Mouse (Mus musculus): ENCODE data around the gene Mrps23. TPM values are rescaled to one million over a fixed set of nuclear protein-coding genes. Genes with fewer than 3 reads are reported as not detected.

Mrps23 gene
- polyA plus RNA-seq, 1 experiment from 2014 or later, result 63.9 TPM

DNA sequence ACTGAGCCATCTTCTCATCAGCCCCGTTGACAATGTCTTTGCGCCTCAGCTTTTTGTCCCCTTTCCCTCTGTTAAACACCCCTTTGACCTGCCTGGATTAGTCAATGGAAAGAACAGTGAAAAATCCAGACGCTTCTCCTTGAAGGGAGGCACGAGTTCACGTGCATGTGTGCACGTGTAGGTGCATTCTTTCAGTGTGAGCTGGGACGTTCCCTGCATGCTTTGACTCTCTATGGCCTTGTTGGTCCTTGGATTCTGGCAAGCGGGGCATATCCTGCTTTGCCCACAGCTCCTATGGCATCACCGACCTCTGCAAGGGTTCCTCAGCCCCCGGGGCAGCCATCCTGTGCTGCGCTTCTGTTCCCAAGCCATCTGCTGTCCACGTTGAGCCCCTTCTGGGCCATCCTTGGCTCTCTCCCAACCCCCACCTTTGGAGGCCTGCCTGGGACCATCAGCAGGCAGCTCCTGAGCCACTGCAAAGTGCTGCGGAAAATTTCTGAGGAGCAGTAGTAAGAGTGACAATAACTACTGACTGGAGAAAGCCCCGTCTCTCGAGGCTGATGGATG is 32.2 kb upstream of the Mrps23 start:
- Histone ChIP-seq H3K36me3 (ENCODE audit: control insufficient read depth, insufficient read depth, low read length) (no peaks in the 10 kb centered on the region), H3K4me3 (ENCODE audit: low read length) (no peak overlapping the region), H3K27me3 (replicated peaks; ENCODE audit: control insufficient read depth, insufficient read depth, low read length) (0 out of 2 replicates have a peak, but pooled peaks cover 2% of the 10 kb centered on the region), H3K4me1 (ENCODE audit: control insufficient read depth, insufficient read depth, low read length) (peaks cover 28% of the 10 kb centered on the region), H3K27ac (ENCODE audit: low read length) (peak overlapping the region; percentile 74), H3K4me2 (ENCODE audit: low read depth, low read length) (no peak overlapping the region), H3K9me3 (ENCODE audit: control insufficient read depth, low read length) (no peaks in the 10 kb centered on the region), H3K9ac (ENCODE audit: low read depth, low read length) (peak overlapping the region; percentile 28; the same call in 1 of the 2 replicates)
- 58% methylated on average over 15 of the region's 15 CpGs for WGBS
- no peak for ATAC-seq

DNA sequence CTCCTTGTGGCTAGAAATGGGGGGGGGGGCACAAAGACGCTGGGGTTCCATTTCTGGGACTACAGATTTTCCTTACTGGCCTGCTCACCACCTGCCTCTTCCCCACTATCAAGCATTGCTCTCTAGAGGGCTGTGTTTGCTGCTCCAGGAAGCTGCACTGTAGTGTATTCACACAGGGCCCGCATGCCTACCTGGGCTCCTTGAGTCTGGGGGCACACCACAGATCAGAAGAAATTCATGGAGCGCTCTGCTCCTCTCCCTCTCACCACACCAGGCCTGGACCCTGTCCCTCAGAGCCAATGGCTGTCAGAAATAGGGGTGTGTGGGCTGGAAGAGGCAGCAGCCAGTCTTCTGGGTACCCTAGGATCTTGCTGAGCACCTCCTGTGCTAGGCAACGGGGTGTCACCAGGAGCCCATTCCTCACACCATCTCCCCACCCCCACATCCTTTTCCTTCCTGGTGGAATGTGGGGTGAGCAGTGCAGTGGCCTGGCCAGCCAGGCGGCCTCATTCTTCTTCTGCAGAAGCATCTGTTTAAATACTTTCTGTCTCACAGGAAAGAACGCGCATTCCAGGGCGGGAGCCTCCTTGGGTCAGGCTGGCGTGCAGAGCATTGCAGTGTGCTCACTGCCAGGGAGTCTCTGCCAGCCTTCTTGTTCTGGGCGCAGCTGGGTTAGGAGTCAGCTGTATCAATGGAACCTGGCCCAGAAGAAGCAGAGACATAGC is 31.4 kb upstream of the Mrps23 start:
- H3K36me3 ChIP-seq (ENCODE audit: control insufficient read depth, insufficient read depth, low read length), result no peaks in the 10 kb centered on the region
- peak; percentile 78 for ATAC-seq

DNA sequence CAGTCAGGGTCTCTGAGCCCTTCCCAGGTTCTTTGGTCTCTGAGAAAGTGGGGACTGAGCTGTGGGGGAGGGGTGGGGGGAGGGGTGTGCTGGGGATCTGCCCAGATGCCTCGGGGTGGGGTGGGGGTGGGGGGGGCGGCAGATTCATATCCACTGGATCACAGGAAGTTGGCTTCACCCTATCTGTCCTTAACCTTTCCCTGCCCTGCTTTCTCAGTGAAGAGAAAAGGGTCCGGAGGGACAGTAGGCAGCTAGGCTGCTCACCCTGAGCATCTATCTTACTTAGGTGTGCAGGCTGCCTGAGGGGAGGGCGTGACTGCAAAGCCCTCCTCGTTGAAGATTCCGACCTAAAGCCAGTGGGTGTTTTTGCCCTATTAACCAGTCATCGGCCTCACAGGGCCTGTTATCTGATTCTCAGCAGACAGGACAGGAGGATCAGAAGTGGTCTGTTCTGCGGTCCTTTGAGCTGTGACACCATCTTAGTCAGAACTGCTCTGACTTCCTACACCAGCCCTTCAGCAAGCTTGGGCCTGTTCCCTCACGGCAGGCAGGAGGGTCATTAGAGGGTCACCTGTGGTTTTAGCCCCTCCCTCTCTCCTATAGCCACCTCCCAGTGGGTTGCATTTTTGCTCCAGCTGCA is 30.7 kb upstream of the Mrps23 start:
- no peak overlapping the region for H3K4me2 ChIP-seq (ENCODE audit: low read depth, low read length)
- peak; percentile 37 for ATAC-seq
- 19% methylated on average over 8 of the region's 9 CpGs for WGBS

More for the DNA sequence above, 31.4 kb upstream of the Mrps23 start:
- Histone ChIP-seq H3K9me3 (ENCODE audit: control insufficient read depth, low read length) (no peaks in the 10 kb centered on the region), H3K4me3 (ENCODE audit: low read length) (no peak overlapping the region), H3K27me3 (replicated peaks; ENCODE audit: control insufficient read depth, insufficient read depth, low read length) (0 out of 2 replicates have a peak, but pooled peaks cover 2% of the 10 kb centered on the region), H3K4me1 (ENCODE audit: control insufficient read depth, insufficient read depth, low read length) (peaks cover 28% of the 10 kb centered on the region), H3K27ac (ENCODE audit: low read length) (peak overlapping the region; percentile 74), H3K9ac (ENCODE audit: low read depth, low read length) (peak overlapping the region; percentile 9; the same call in 1 of the 2 replicates), H3K4me2 (ENCODE audit: low read depth, low read length) (peak overlapping the region; percentile 5; the same call in 1 of the 2 replicates)
- WGBS, result 31% methylated on average over 10 of the region's 10 CpGs

DNA sequence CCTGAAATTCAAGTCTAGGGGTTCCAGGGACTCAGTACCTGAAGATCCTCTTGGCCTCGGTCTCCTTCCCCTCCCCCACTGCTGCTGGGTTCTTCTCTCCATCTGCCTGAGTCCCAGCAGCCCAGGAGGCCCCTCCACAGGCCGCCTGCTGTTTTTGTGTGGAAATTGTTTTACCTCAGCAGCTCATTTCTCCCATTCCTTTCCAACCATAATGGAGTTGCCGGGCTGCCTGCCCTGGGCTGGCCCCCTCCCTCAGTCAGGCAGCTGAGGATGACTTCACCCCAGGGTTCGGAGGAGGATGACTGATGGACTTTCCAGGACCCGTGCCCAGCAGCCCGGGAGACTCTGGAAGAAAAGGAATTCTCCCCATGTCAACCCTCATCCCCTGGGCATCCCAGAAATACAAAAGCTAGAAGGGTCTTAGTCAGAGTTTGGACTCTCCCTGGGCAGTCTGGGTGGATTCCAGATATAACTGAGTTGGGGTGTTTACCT is 23.7 kb upstream of the Mrps23 start:
- 25% methylated on average over 6 of the region's 6 CpGs for WGBS
- H3K4me1 ChIP-seq (ENCODE audit: control insufficient read depth, insufficient read depth, low read length), result peaks cover 27% of the 10 kb centered on the region
- no peaks in the 10 kb centered on the region for H3K9me3 ChIP-seq (ENCODE audit: control insufficient read depth, low read length)
- peak; percentile 59 for ATAC-seq
- no peaks in the 10 kb centered on the region for H3K36me3 ChIP-seq (ENCODE audit: control insufficient read depth, insufficient read depth, low read length)
- H3K27me3 ChIP-seq (replicated peaks; ENCODE audit: control insufficient read depth, insufficient read depth, low read length), result no peaks in the 10 kb centered on the region
- H3K27ac ChIP-seq (ENCODE audit: low read length), result peak overlapping the region; percentile 91
- H3K4me2 ChIP-seq (ENCODE audit: low read depth, low read length), result 0 out of 2 replicates have a peak overlapping the region, but pooled peaks have one; percentile 1
- no peak overlapping the region for H3K4me3 ChIP-seq (ENCODE audit: low read length)
- H3K9ac ChIP-seq (ENCODE audit: low read depth, low read length), result peak overlapping the region; percentile 1

More for the DNA sequence above, 30.7 kb upstream of the Mrps23 start:
- H3K36me3 ChIP-seq (ENCODE audit: control insufficient read depth, insufficient read depth, low read length), result no peaks in the 10 kb centered on the region
- H3K4me1 ChIP-seq (ENCODE audit: control insufficient read depth, insufficient read depth, low read length), result peaks cover 28% of the 10 kb centered on the region
- 0 out of 2 replicates have a peak, but pooled peaks cover 2% of the 10 kb centered on the region for H3K27me3 ChIP-seq (replicated peaks; ENCODE audit: control insufficient read depth, insufficient read depth, low read length)
- H3K4me3 ChIP-seq (ENCODE audit: low read length), result no peak overlapping the region
- peak overlapping the region; percentile 9; the same call in 1 of the 2 replicates for H3K9ac ChIP-seq (ENCODE audit: low read depth, low read length)
- no peaks in the 10 kb centered on the region for H3K9me3 ChIP-seq (ENCODE audit: control insufficient read depth, low read length)
- H3K27ac ChIP-seq (ENCODE audit: low read length), result peak overlapping the region; percentile 74

DNA sequence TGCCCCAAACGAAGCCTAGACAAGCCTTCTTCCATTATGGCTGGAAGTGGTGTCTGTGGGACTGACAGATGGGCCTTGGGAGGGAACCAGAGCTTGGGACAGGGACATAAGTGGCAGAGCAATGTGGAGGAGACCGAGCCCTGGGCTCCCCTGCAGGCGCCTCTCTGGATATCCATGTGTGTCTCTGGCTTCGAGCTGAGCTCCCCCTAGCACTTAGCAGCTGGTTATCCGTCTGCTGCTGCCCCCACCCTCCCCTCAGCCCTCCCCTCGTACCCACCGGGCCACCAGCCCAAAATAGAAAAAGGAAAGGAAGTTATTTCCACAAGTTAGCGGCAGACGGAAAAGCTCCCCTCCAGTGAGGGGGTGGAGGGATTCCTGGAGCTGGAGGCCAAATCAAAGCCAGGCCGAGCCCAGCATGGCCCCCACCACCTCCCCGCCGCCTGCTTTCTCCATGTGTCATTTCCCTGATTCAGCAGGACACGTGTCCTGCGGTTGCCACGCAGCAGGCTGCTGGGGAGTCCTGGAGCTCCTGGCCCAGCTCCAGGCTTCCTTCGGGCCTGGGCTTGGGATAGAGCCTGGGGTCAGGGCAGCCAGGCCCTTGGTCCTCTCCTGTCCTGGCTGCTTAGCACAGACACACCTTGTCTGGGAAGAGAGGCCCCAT is 23.1 kb upstream of the Mrps23 start:
- Histone ChIP-seq H3K27ac (ENCODE audit: low read length) (peak overlapping the region; percentile 91), H3K27me3 (replicated peaks; ENCODE audit: control insufficient read depth, insufficient read depth, low read length) (no peaks in the 10 kb centered on the region), H3K9me3 (ENCODE audit: control insufficient read depth, low read length) (no peaks in the 10 kb centered on the region), H3K36me3 (ENCODE audit: control insufficient read depth, insufficient read depth, low read length) (no peaks in the 10 kb centered on the region), H3K4me1 (ENCODE audit: control insufficient read depth, insufficient read depth, low read length) (peaks cover 29% of the 10 kb centered on the region), H3K4me2 (ENCODE audit: low read depth, low read length) (peak overlapping the region; percentile 1; the same call in 1 of the 2 replicates), H3K4me3 (ENCODE audit: low read length) (no peak overlapping the region), H3K9ac (ENCODE audit: low read depth, low read length) (peak overlapping the region; percentile 1; the same call in 1 of the 2 replicates)
- peak; percentile 89 for ATAC-seq
- 23% methylated on average over 16 of the region's 16 CpGs for WGBS

DNA sequence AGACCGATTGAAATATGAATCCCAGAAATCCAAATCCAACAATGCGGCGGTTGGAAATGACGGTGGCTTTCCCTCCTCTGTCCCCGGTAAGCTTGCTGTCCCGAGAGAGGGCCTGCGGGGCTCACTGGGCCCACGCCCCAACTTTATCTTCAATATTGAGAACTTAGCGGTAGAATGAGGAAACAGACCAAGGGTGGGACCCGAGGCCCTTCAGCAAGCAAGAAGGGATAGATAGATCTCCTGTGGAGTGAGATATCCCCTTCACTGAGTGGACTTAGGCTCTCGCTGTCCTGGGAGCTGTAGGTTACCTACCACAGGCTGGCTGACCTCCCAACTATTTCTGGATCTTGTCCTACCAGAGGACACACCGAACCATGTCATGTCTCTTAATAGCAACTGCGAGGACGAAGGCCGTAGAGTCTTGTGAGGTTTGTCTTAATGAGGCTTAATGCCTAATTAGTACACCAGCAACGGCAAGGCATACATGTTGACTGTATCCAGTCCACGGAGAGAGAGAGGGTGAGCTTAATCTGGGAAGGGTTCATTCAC is 19.5 kb upstream of the Mrps23 start:
- H3K36me3 ChIP-seq (ENCODE audit: control insufficient read depth, insufficient read depth, low read length), result no peaks in the 10 kb centered on the region
- no peaks in the 10 kb centered on the region for H3K27me3 ChIP-seq (replicated peaks; ENCODE audit: control insufficient read depth, insufficient read depth, low read length)
- H3K4me2 ChIP-seq (ENCODE audit: low read depth, low read length), result no peak overlapping the region
- no peaks in the 10 kb centered on the region for H3K9me3 ChIP-seq (ENCODE audit: control insufficient read depth, low read length)
- H3K4me3 ChIP-seq (ENCODE audit: low read length), result no peak overlapping the region
- no peak for ATAC-seq
- H3K9ac ChIP-seq (ENCODE audit: low read depth, low read length), result no peak overlapping the region
- H3K27ac ChIP-seq (ENCODE audit: low read length), result no peak overlapping the region
- WGBS, result 86% methylated on average over 17 of the region's 17 CpGs
- peaks cover 44% of the 10 kb centered on the region for H3K4me1 ChIP-seq (ENCODE audit: control insufficient read depth, insufficient read depth, low read length)

DNA sequence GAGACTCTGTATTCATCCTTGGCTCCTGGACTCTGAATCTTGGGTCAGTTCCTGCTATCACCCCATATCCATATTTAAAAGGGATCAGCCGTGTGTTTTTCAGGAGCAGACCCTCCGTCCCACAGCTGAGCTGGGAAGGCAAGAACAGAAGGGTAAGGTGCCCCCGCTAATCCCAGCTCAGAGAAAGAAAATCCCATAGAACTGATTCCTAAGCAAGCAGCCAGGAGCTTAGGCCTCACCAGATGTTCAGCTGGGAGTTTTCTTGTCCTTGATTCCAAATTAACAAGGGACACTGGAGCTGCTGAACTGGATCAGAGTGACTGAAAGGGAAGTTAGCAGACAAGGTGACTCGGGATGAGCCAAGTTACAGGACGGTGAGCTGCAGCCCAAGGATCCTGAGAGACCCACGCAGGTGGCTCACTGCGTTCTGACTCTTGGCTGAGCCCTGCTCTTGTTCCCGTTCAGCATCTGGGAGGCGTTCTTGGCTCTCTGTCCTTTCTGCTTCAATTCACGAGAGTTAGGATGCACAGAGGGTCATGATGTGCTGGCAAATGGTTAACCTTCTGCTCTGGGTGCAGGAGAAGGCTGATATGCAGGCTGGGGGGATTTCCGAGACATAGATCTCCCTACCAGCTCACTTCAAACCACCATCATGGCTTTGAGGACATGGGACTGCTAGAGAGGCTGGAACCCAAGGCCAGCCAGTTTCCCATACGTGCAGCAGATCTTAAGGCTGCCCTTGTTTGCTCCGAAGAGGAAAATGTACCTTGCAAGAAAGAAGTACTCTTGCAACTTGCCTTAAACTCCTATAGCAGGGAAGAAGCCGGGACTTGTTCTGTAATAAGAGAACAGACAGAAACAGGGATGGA is 17.9 kb upstream of the Mrps23 start:
- Histone ChIP-seq H3K27me3 (replicated peaks; ENCODE audit: control insufficient read depth, insufficient read depth, low read length) (peaks cover under 1% of the 10 kb centered on the region; the same call in 1 of the 2 replicates), H3K4me3 (ENCODE audit: low read length) (no peak overlapping the region), H3K27ac (ENCODE audit: low read length) (peak overlapping the region; percentile 62), H3K9me3 (ENCODE audit: control insufficient read depth, low read length) (no peaks in the 10 kb centered on the region), H3K4me1 (ENCODE audit: control insufficient read depth, insufficient read depth, low read length) (peaks cover 28% of the 10 kb centered on the region), H3K36me3 (ENCODE audit: control insufficient read depth, insufficient read depth, low read length) (no peaks in the 10 kb centered on the region), H3K9ac (ENCODE audit: low read depth, low read length) (peak overlapping the region; percentile 51), H3K4me2 (ENCODE audit: low read depth, low read length) (no peak overlapping the region)
- 79% methylated on average over 14 of the region's 14 CpGs for WGBS
- ATAC-seq, result no peak

DNA sequence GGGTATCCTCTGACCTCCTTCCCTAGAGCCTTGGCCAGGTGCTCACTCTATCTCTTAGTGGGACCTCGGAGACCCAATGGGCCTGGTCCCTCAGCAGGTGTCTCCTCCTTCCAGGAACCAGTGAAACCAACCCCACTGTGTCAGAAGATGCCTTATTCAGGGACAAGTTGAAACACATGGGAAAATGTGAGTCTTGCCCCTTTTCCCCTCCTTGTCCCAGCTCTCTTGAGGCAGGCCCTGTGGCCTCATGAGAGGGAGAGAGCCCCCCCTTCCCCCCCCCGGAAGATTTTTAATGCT is 17.3 kb upstream of the Mrps23 start:
- peaks cover 7% of the 10 kb centered on the region for H3K27me3 ChIP-seq (replicated peaks; ENCODE audit: control insufficient read depth, insufficient read depth, low read length)
- ATAC-seq, result no peak
- H3K27ac ChIP-seq (ENCODE audit: low read length), result peak overlapping the region; percentile 62
- H3K4me2 ChIP-seq (ENCODE audit: low read depth, low read length), result 0 out of 2 replicates have a peak overlapping the region, but pooled peaks have one; percentile 54
- H3K9ac ChIP-seq (ENCODE audit: low read depth, low read length), result peak overlapping the region; percentile 51
- H3K4me3 ChIP-seq (ENCODE audit: low read length), result no peak overlapping the region
- H3K9me3 ChIP-seq (ENCODE audit: control insufficient read depth, low read length), result no peaks in the 10 kb centered on the region
- peaks cover 22% of the 10 kb centered on the region for H3K4me1 ChIP-seq (ENCODE audit: control insufficient read depth, insufficient read depth, low read length)
- WGBS, result 43% methylated on average over 2 of the region's 2 CpGs
- H3K36me3 ChIP-seq (ENCODE audit: control insufficient read depth, insufficient read depth, low read length), result no peaks in the 10 kb centered on the region
